Mouse (Mus musculus) stomach, embryonic 16.5 days (tissue): Measurements from ENCODE around the gene Enpp4. TPM values are rescaled to one million over a fixed set of nuclear protein-coding genes. Genes with fewer than 3 reads are reported as not detected.

Source experiments
- ATAC-seq: fragments of 200-750 bp; cut with Nextera tagmentation; 2 replicates; pipeline ENCODE4 v1.8.0; 2017; ENCODE audit warnings: moderate number of reproducible peaks, moderate TSS enrichment; ENCODE audit not compliant: insufficient read depth, low FRiP score
- H3K27ac ChIP-seq: fragments of 300-500 bp; sonication (generic); 2 replicates; pipeline ENCODE4 v1.5.1; 2014; ENCODE audit warnings: low read length
- H3K27me3 ChIP-seq: fragments of 300-500 bp; sonication (generic); 2 replicates; pipeline ENCODE4 v1.6.1; 2014; ENCODE audit warnings: low read length, control low read depth, mixed read lengths; ENCODE audit not compliant: control insufficient read depth, insufficient read depth
- H3K36me3 ChIP-seq: fragments of 300-500 bp; sonication (generic); 2 replicates; pipeline ENCODE4 v1.6.1; 2014; ENCODE audit warnings: low read length; ENCODE audit not compliant: control insufficient read depth, insufficient read depth
- H3K4me1 ChIP-seq: fragments of 300-500 bp; sonication (generic); 2 replicates; pipeline ENCODE4 v1.6.1; 2014; ENCODE audit warnings: low read length, control low read depth, mixed read lengths; ENCODE audit not compliant: control insufficient read depth, insufficient read depth
- H3K4me2 ChIP-seq: fragments of 300-500 bp; sonication (generic); 2 replicates; pipeline ENCODE4 v1.6.1; 2014; ENCODE audit warnings: low read depth, low read length, mixed read lengths
- H3K4me3 ChIP-seq: fragments of 300-500 bp; sonication (generic); replicated peaks from 2 replicates; pipeline ENCODE4 v1.5.1; 2014; ENCODE audit warnings: mild to moderate bottlenecking, low read length
- H3K9ac ChIP-seq: fragments of 300-500 bp; sonication (generic); 2 replicates; pipeline ENCODE4 v1.6.1; 2014; ENCODE audit warnings: low read length
- H3K9me3 ChIP-seq: fragments of 300-500 bp; sonication (generic); replicated peaks from 2 replicates; pipeline ENCODE4 v1.6.1; 2016; ENCODE audit warnings: low read length, control low read depth; ENCODE audit not compliant: control insufficient read depth
- WGBS: fragments of 180-500 bp; shearing (Covaris S2); extraction: QIAGEN DNeasy Blood & Tissue Kit; methylation state at CpG from one replicate; pipeline ENCODE4 v1.1.7; 2014; 5-methylcytosine and 5-hydroxymethylcytosine counted together
- polyA plus RNA-seq: library from polyadenylated mRNA; unstranded; fragments of >200 nt; fragmentation: Nextera tagmentation; extraction: Ambion mirVana; gene quantifications from 2 replicates; pipeline ENCODE4 v1.2.1, GENCODE M21; 2015

Gene Enpp4
- polyA plus RNA-seq, 1 experiment from 2014 or later = 5.9 TPM

GRCm38 (mm10) chr17:44077843-44078160 lies 27.8 kb downstream of the Enpp4 start:
- ATAC-seq = no peak
- H3K4me1 ChIP-seq = no peaks in the 10 kb centered on the region
- no peaks in the 10 kb centered on the region for H3K27me3 ChIP-seq
- H3K4me2 ChIP-seq = no peak overlapping the region
- H3K9ac ChIP-seq = no peak overlapping the region
- peaks cover 3% of the 10 kb centered on the region; the same call in 1 of the 2 replicates for H3K36me3 ChIP-seq
- H3K27ac ChIP-seq = peak overlapping the region; percentile 22; the same call in 1 of the 2 replicates
- no peaks in the 10 kb centered on the region for H3K9me3 ChIP-seq
- WGBS = 64% methylated on average over 2 of the region's 2 CpGs
- H3K4me3 ChIP-seq = no peak overlapping the region

GRCm38 (mm10) chr17:44077146-44077842 lies 28.3 kb downstream of the Enpp4 start:
- H3K27ac ChIP-seq = peak overlapping the region; percentile 22; the same call in 1 of the 2 replicates
- WGBS = 77% methylated on average over 12 of the region's 12 CpGs
- no peak overlapping the region for H3K4me2 ChIP-seq
- no peak overlapping the region for H3K9ac ChIP-seq
- no peak for ATAC-seq
- no peaks in the 10 kb centered on the region for H3K4me1 ChIP-seq
- H3K27me3 ChIP-seq = no peaks in the 10 kb centered on the region
- no peak overlapping the region for H3K4me3 ChIP-seq
- no peaks in the 10 kb centered on the region for H3K9me3 ChIP-seq
- peaks cover 3% of the 10 kb centered on the region; the same call in 1 of the 2 replicates for H3K36me3 ChIP-seq

- Histone ChIP-seq H3K4me2 (no peak overlapping the region), H3K9me3 (no peaks in the 10 kb centered on the region), H3K4me1 (no peaks in the 10 kb centered on the region), H3K27ac (no peak overlapping the region), H3K27me3 (no peaks in the 10 kb centered on the region), H3K36me3 (0 out of 2 replicates have a peak, but pooled peaks cover under 1% of the 10 kb centered on the region), H3K4me3 (no peak overlapping the region), H3K9ac (no peak overlapping the region)
- no peak for ATAC-seq
- 48% methylated on average over 6 of the region's 6 CpGs for WGBS
Observed at GRCm38 (mm10) chr17:44076051-44076680, 29.4 kb downstream of the Enpp4 start.

GRCm38 (mm10) chr17:44075601-44076000 lies 30.0 kb downstream of the Enpp4 start:
- WGBS = 80% methylated on average over 3 of the region's 3 CpGs
- no peak overlapping the region for H3K27ac ChIP-seq

GRCm38 (mm10) chr17:44071680-44072079 lies 33.9 kb downstream of the Enpp4 start:
- Histone ChIP-seq H3K9ac (no peak overlapping the region), H3K27me3 (no peaks in the 10 kb centered on the region), H3K4me1 (no peaks in the 10 kb centered on the region), H3K4me2 (no peak overlapping the region), H3K27ac (no peak overlapping the region), H3K36me3 (no peaks in the 10 kb centered on the region), H3K9me3 (no peaks in the 10 kb centered on the region), H3K4me3 (no peak overlapping the region)
- no peak for ATAC-seq

More at GRCm38 (mm10) chr17:44075601-44076000, 30.0 kb downstream of the Enpp4 start:
- H3K4me1 ChIP-seq = no peaks in the 10 kb centered on the region
- no peaks in the 10 kb centered on the region for H3K9me3 ChIP-seq
- H3K36me3 ChIP-seq = no peaks in the 10 kb centered on the region
- H3K4me2 ChIP-seq = no peak overlapping the region
- no peak overlapping the region for H3K4me3 ChIP-seq
- no peaks in the 10 kb centered on the region for H3K27me3 ChIP-seq
- ATAC-seq = no peak
- H3K9ac ChIP-seq = no peak overlapping the region

GRCm38 (mm10) chr17:44068876-44069275 lies 36.7 kb downstream of the Enpp4 start:
- no peak overlapping the region for H3K9ac ChIP-seq
- no peak overlapping the region for H3K27ac ChIP-seq
- H3K9me3 ChIP-seq = no peaks in the 10 kb centered on the region
- ATAC-seq = no peak
- no peaks in the 10 kb centered on the region for H3K27me3 ChIP-seq
- 69% methylated on average over 6 of the region's 6 CpGs for WGBS
- H3K4me2 ChIP-seq = no peak overlapping the region
- H3K36me3 ChIP-seq = no peaks in the 10 kb centered on the region
- H3K4me1 ChIP-seq = no peaks in the 10 kb centered on the region
- no peak overlapping the region for H3K4me3 ChIP-seq

- Histone ChIP-seq H3K4me3 (no peak overlapping the region), H3K36me3 (no peaks in the 10 kb centered on the region), H3K27me3 (no peaks in the 10 kb centered on the region), H3K9me3 (no peaks in the 10 kb centered on the region), H3K4me1 (no peaks in the 10 kb centered on the region), H3K27ac (no peak overlapping the region), H3K9ac (no peak overlapping the region), H3K4me2 (no peak overlapping the region)
- 74% methylated on average over 5 of the region's 5 CpGs for WGBS
- ATAC-seq = no peak
Observed at GRCm38 (mm10) chr17:44061289-44061890, 44.2 kb downstream of the Enpp4 start.

GRCm38 (mm10) chr17:44060781-44061180 lies 44.8 kb downstream of the Enpp4 start:
- Histone ChIP-seq H3K4me3 (no peak overlapping the region), H3K4me1 (no peaks in the 10 kb centered on the region), H3K27me3 (no peaks in the 10 kb centered on the region), H3K4me2 (no peak overlapping the region), H3K9ac (no peak overlapping the region), H3K9me3 (no peaks in the 10 kb centered on the region), H3K27ac (no peak overlapping the region), H3K36me3 (no peaks in the 10 kb centered on the region)
- no peak for ATAC-seq
- 92% methylated on average over 1 of the region's 1 CpGs for WGBS

- no peak overlapping the region for H3K4me3 ChIP-seq
- H3K9ac ChIP-seq = no peak overlapping the region
- no peaks in the 10 kb centered on the region for H3K36me3 ChIP-seq
- H3K27me3 ChIP-seq = no peaks in the 10 kb centered on the region
- H3K4me2 ChIP-seq = no peak overlapping the region
- no peak overlapping the region for H3K27ac ChIP-seq
- no peaks in the 10 kb centered on the region for H3K4me1 ChIP-seq
- H3K9me3 ChIP-seq = no peaks in the 10 kb centered on the region
- no peak for ATAC-seq
Observed at GRCm38 (mm10) chr17:44058145-44058544, 47.5 kb downstream of the Enpp4 start.
